Mouse (Mus musculus): ENCODE data around the gene Galm. TPM values are rescaled to one million over a fixed set of nuclear protein-coding genes. Genes with fewer than 3 reads are reported as not detected.
A peak's percentile ranks its signal among the peaks of the same experiment; 100 is the strongest.
"Not testable (repeated sequence)": the region's sequence is repeated elsewhere in the genome, so short reads cannot be mapped to it uniquely, and the experiment has no call there.

Galm gene
- total and polyA plus RNA-seq, 2 experiments from 2014 or later, result 1.9 to 2.4 TPM

- Histone ChIP-seq H3K27me3 (ENCODE audit: insufficient read depth, low read length) (no peaks in the 10 kb centered on the region), H3K9ac (replicated peaks; ENCODE audit: low read length) (peak overlapping the region; percentile 99), H3K4me3 (ENCODE audit: low read length) (peak overlapping the region; percentile 99), H3K4me2 (ENCODE audit: low read depth, low read length) (peak overlapping the region; percentile 73), H3K4me1 (ENCODE audit: insufficient read depth, low read length) (0 out of 2 replicates have a peak, but pooled peaks cover 3% of the 10 kb centered on the region), H3K9me3 (ENCODE audit: low read length) (no peaks in the 10 kb centered on the region), H3K36me3 (ENCODE audit: insufficient read depth, low read length) (peaks cover 20% of the 10 kb centered on the region), H3K27ac (peak overlapping the region; percentile 100; the same call in 1 of the 2 replicates)
- DNase-seq (ENCODE audit: low spot score), result no peak
- no peak for ATAC-seq
- 27% methylated on average over 5 of the region's 5 CpGs for WGBS
- no peak for TF ChIP-seq CTCF (IDR thresholded peaks at IDR 0.05; ENCODE audit: low read depth)
These were observed 78.4 kb downstream of the Galm start for GRCm38 (mm10) chr17:80205657-80206056.

GRCm38 (mm10) chr17:80206301-80206670, 79.0 kb downstream of the Galm start:
- peak overlapping the region; percentile 100 for H3K27ac ChIP-seq
- H3K27me3 ChIP-seq (ENCODE audit: insufficient read depth, low read length), result no peaks in the 10 kb centered on the region
- peaks cover 20% of the 10 kb centered on the region for H3K36me3 ChIP-seq (ENCODE audit: insufficient read depth, low read length)
- H3K4me3 ChIP-seq (ENCODE audit: low read length), result peak overlapping the region; percentile 99
- DNase-seq (ENCODE audit: low spot score), result no peak
- H3K4me2 ChIP-seq (ENCODE audit: low read depth, low read length), result peak overlapping the region; percentile 73
- H3K4me1 ChIP-seq (ENCODE audit: insufficient read depth, low read length), result 0 out of 2 replicates have a peak, but pooled peaks cover 3% of the 10 kb centered on the region
- WGBS, result under 1% methylated on average over 36 of the region's 36 CpGs
- peak overlapping the region; percentile 99 for H3K9ac ChIP-seq (replicated peaks; ENCODE audit: low read length)
- no peaks in the 10 kb centered on the region for H3K9me3 ChIP-seq (ENCODE audit: low read length)
- no peak for TF ChIP-seq CTCF (IDR thresholded peaks at IDR 0.05; ENCODE audit: low read depth)
- ATAC-seq, result peak; percentile 57

- H3K27me3 ChIP-seq (ENCODE audit: insufficient read depth, low read length), result no peaks in the 10 kb centered on the region
- peaks cover 20% of the 10 kb centered on the region for H3K36me3 ChIP-seq (ENCODE audit: insufficient read depth, low read length)
- under 1% methylated on average over 82 of the region's 95 CpGs for WGBS
- DNase-seq (ENCODE audit: low spot score) (peak; percentile 100), ATAC-seq (peak; percentile 95)
- peak within 1 kb of the TSS; percentile 99 for H3K9ac ChIP-seq (replicated peaks; ENCODE audit: low read length)
- H3K4me2 ChIP-seq (ENCODE audit: low read depth, low read length), result peak within 1 kb of the TSS; percentile 73
- H3K27ac ChIP-seq, result peak within 1 kb of the TSS; percentile 100
- TF ChIP-seq CTCF (IDR thresholded peaks at IDR 0.05; ENCODE audit: low read depth), result no peak
- H3K9me3 ChIP-seq (ENCODE audit: low read length), result no peaks in the 10 kb centered on the region
- peak within 1 kb of the TSS; percentile 99 for H3K4me3 ChIP-seq (ENCODE audit: low read length)
- 0 out of 2 replicates have a peak, but pooled peaks cover 3% of the 10 kb centered on the region for H3K4me1 ChIP-seq (ENCODE audit: insufficient read depth, low read length)
These were observed 79.7 kb downstream of the Galm start, which contains the start of the genes Srsf7 and Ttc39d for GRCm38 (mm10) chr17:80206671-80207581. TSS of gene Srsf7 (minus strand) at chr17:80207307. TSS of gene Ttc39d (plus strand) at chr17:80207460.

GRCm38 (mm10) chr17:80213998-80214397, 86.7 kb downstream of the Galm start:
- not testable (repeated sequence) for H3K4me2 ChIP-seq (ENCODE audit: low read depth, low read length); H3K4me3 ChIP-seq (ENCODE audit: low read length); H3K9me3 ChIP-seq (ENCODE audit: low read length); H3K27ac ChIP-seq; H3K4me1 ChIP-seq (ENCODE audit: insufficient read depth, low read length); ATAC-seq; H3K27me3 ChIP-seq (ENCODE audit: insufficient read depth, low read length); H3K36me3 ChIP-seq (ENCODE audit: insufficient read depth, low read length); H3K9ac ChIP-seq (replicated peaks; ENCODE audit: low read length); DNase-seq (ENCODE audit: low spot score)
- WGBS, result 90% methylated on average over 4 of the region's 4 CpGs

GRCm38 (mm10) chr17:80220131-80220530, 92.9 kb downstream of the Galm start:
- Histone ChIP-seq H3K9me3 (ENCODE audit: low read length) (no peaks in the 10 kb centered on the region), H3K36me3 (ENCODE audit: insufficient read depth, low read length) (no peaks in the 10 kb centered on the region), H3K4me3 (ENCODE audit: low read length) (no peak overlapping the region), H3K4me2 (ENCODE audit: low read depth, low read length) (no peak overlapping the region), H3K9ac (replicated peaks; ENCODE audit: low read length) (no peak overlapping the region), H3K27ac (no peak overlapping the region), H3K27me3 (ENCODE audit: insufficient read depth, low read length) (no peaks in the 10 kb centered on the region), H3K4me1 (ENCODE audit: insufficient read depth, low read length) (peaks cover 5% of the 10 kb centered on the region; the same call in 1 of the 2 replicates)
- TF ChIP-seq CTCF (IDR thresholded peaks at IDR 0.05; ENCODE audit: low read depth), result no peak
- DNase-seq (ENCODE audit: low spot score), result no peak
- 71% methylated on average over 2 of the region's 2 CpGs for WGBS
- no peak for ATAC-seq

- Histone ChIP-seq H3K27ac (no peak overlapping the region), H3K4me1 (ENCODE audit: insufficient read depth, low read length) (peaks cover 5% of the 10 kb centered on the region; the same call in 1 of the 2 replicates), H3K36me3 (ENCODE audit: insufficient read depth, low read length) (no peaks in the 10 kb centered on the region), H3K4me2 (ENCODE audit: low read depth, low read length) (no peak overlapping the region), H3K9ac (replicated peaks; ENCODE audit: low read length) (no peak overlapping the region), H3K27me3 (ENCODE audit: insufficient read depth, low read length) (no peaks in the 10 kb centered on the region), H3K4me3 (ENCODE audit: low read length) (no peak overlapping the region), H3K9me3 (ENCODE audit: low read length) (no peaks in the 10 kb centered on the region)
- DNase-seq (ENCODE audit: low spot score), result no peak
- TF ChIP-seq CTCF (IDR thresholded peaks at IDR 0.05; ENCODE audit: low read depth), result no peak
- WGBS, result 75% methylated on average over 9 of the region's 9 CpGs
- no peak for ATAC-seq
These were observed 93.9 kb downstream of the Galm start for GRCm38 (mm10) chr17:80221202-80221601.

All from hindbrain, postnatal 0 days (tissue).